Mouse (Mus musculus) megakaryocyte, embryonic 14.5 days (primary cell): ENCODE measurements around the gene Dusp22. TPM values are rescaled to one million over a fixed set of nuclear protein-coding genes. Genes with fewer than 3 reads are reported as not detected.

Experiments used
- H3K27me3 ChIP-seq: replicated peaks from 2 replicates; pipeline ENCODE3; 2012; ENCODE audit warnings: inconsistent platforms
- H3K36me3 ChIP-seq: replicated peaks from 2 replicates; pipeline ENCODE3; 2012; ENCODE audit warnings: low read length, inconsistent platforms, mixed read lengths
- H3K4me1 ChIP-seq: 2 replicates; pipeline ENCODE4 v1.6.1; 2012; ENCODE audit warnings: inconsistent platforms
- H3K4me3 ChIP-seq: replicated peaks from 2 replicates; pipeline ENCODE3; 2012; ENCODE audit warnings: moderate library complexity, mild to moderate bottlenecking, inconsistent platforms
- H3K9me3 ChIP-seq: 2 replicates; pipeline ENCODE4 v1.6.1; 2012; ENCODE audit warnings: inconsistent platforms
- FLI1 ChIP-seq: IDR thresholded peaks from 2 replicates; pipeline ENCODE4 v1.6.1; 2012; ENCODE audit warnings: low read length, inconsistent platforms, mixed read lengths
- GATA1 ChIP-seq: IDR thresholded peaks from 3 replicates; pipeline ENCODE4 v1.6.1; 2012; ENCODE audit warnings: mixed read lengths, low read length, inconsistent platforms, borderline replicate concordance
- polyA plus RNA-seq: library from polyadenylated mRNA; stranded (reverse); fragments of >175 nt; gene quantifications from 2 replicates; pipeline ENCODE4 v1.2.3, GENCODE M21; 2012; ENCODE audit warnings: low replicate concordance; ENCODE audit not compliant: insufficient read depth

Gene Dusp22
- polyA plus RNA-seq, 1 experiment: 1.2 TPM

- Histone ChIP-seq H3K9me3 (no peaks in the 10 kb centered on the region), H3K4me3 (peak overlapping the region; percentile 14), H3K36me3 (no peaks in the 10 kb centered on the region), H3K27me3 (peaks cover 18% of the 10 kb centered on the region), H3K4me1 (no peaks in the 10 kb centered on the region)
- TF ChIP-seq FLI1: no peak
- TF ChIP-seq GATA1: no peak
These were observed 8.5 kb downstream of the Dusp22 start for GRCm38 (mm10) chr13:30668301-30668700.

GRCm38 (mm10) chr13:30669277-30669676 lies 9.5 kb downstream of the Dusp22 start:
- Histone ChIP-seq H3K4me1 (no peaks in the 10 kb centered on the region), H3K9me3 (no peaks in the 10 kb centered on the region), H3K4me3 (no peak overlapping the region), H3K36me3 (no peaks in the 10 kb centered on the region), H3K27me3 (peaks cover 18% of the 10 kb centered on the region)
- no peak for TF ChIP-seq FLI1
- no peak for TF ChIP-seq GATA1

- Histone ChIP-seq H3K4me3 (no peak overlapping the region), H3K9me3 (no peaks in the 10 kb centered on the region), H3K27me3 (peaks cover 2% of the 10 kb centered on the region), H3K4me1 (no peaks in the 10 kb centered on the region), H3K36me3 (no peaks in the 10 kb centered on the region)
- TF ChIP-seq GATA1: no peak
- TF ChIP-seq FLI1: no peak
These were observed 14.1 kb downstream of the Dusp22 start for GRCm38 (mm10) chr13:30673878-30674277.

DNA sequence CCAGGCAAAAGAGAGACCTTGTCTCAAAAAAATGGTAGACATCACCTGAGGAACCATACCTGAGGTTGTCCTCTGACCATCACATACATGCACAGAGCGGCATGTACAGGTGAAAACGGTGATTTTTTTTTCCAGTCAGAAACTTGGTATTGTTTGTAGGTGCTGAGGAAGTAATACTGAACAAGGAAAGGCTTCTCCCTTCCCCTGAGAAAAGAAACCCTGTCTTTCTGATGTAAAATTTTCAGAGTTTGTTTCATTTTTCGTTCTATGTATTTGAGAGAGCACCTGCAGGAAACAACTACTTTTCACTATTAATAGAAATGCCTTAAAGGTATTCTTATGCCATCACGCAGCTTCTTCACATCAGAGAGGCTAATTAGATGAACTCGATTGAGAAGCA lies 19.0 kb downstream of the Dusp22 start:
- Histone ChIP-seq H3K9me3 (no peaks in the 10 kb centered on the region), H3K36me3 (no peaks in the 10 kb centered on the region), H3K4me1 (peaks cover 7% of the 10 kb centered on the region), H3K4me3 (no peak overlapping the region), H3K27me3 (peaks cover 11% of the 10 kb centered on the region)
- TF ChIP-seq FLI1 (no peak), GATA1 (no peak)

GRCm38 (mm10) chr13:30681866-30682265 lies 22.1 kb downstream of the Dusp22 start:
- peaks cover 7% of the 10 kb centered on the region for H3K4me1 ChIP-seq

GRCm38 (mm10) chr13:30682328-30682727 lies 22.5 kb downstream of the Dusp22 start:
- H3K27me3 ChIP-seq: peaks cover 16% of the 10 kb centered on the region
- no peak for TF ChIP-seq FLI1
- no peak for TF ChIP-seq GATA1
- no peaks in the 10 kb centered on the region for H3K36me3 ChIP-seq
- peaks cover 7% of the 10 kb centered on the region for H3K4me1 ChIP-seq
- no peak overlapping the region for H3K4me3 ChIP-seq
- no peaks in the 10 kb centered on the region for H3K9me3 ChIP-seq

More at GRCm38 (mm10) chr13:30681866-30682265, 22.1 kb downstream of the Dusp22 start:
- Histone ChIP-seq H3K4me3 (no peak overlapping the region), H3K27me3 (peaks cover 16% of the 10 kb centered on the region), H3K36me3 (no peaks in the 10 kb centered on the region), H3K9me3 (no peaks in the 10 kb centered on the region)
- no peak for TF ChIP-seq FLI1
- no peak for TF ChIP-seq GATA1

DNA sequence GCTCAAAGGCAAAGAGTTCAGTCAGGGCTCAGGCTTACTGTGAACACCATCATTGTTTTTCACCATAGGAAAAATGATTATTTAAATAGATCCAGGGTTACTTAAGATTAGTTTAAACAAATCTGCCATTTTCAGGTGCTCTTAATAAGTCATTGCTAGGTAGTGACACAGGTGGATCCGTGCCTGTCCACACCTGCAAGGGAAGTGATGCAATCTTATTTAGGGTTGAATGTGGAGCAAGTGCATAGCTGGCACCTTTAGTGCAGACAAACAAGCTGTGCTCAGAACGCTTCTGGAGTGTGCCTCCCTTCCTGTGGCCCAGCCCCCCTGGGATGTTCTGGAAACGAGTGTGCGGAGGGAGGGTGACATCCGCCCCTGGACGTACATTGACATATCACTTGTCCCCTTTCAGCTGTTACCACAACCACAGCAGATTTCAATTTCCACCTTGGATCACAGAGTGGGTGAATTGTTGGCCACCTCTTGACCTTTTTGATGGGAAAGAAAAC lies 24.9 kb downstream of the Dusp22 start:
- no peak for TF ChIP-seq GATA1
- TF ChIP-seq FLI1: no peak
- H3K9me3 ChIP-seq: no peaks in the 10 kb centered on the region
- peaks cover 7% of the 10 kb centered on the region for H3K4me1 ChIP-seq
- H3K4me3 ChIP-seq: no peak overlapping the region
- H3K27me3 ChIP-seq: peaks cover 20% of the 10 kb centered on the region
- H3K36me3 ChIP-seq: no peaks in the 10 kb centered on the region

- H3K9me3 ChIP-seq: no peaks in the 10 kb centered on the region
- peaks cover 11% of the 10 kb centered on the region for H3K27me3 ChIP-seq
- peaks cover 7% of the 10 kb centered on the region for H3K4me1 ChIP-seq
- no peak for TF ChIP-seq FLI1
- TF ChIP-seq GATA1: no peak
- no peak overlapping the region for H3K4me3 ChIP-seq
- H3K36me3 ChIP-seq: no peaks in the 10 kb centered on the region
These were observed 26.2 kb downstream of the Dusp22 start for GRCm38 (mm10) chr13:30685957-30686356.

DNA sequence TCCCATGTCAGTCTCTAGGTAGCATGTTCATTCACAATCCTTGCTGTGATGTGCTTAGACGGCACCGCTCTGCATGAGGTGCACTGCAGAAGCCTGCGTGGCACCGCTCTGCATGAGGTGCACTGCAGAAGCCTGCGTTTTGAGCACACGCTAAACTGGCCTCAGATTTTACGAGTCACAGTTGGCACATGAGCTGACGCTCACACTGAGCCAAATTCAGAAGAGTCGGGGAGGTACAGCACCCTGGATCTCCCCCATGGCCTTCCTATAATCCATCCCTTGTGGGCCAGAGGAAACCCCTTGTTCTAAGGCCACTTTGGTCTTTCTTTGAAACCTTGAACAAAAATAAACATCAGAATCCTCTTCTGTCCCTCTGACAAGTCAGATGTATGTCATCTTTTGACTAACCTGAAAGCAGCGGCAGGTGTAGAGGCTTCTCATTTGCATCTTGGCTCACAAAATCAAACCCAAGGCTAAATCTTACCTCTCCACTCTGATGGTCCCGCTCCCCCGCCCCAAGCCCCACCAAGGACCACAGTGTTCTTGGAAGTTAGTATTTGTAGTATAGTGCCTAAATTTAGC lies 28.3 kb downstream of the Dusp22 start:
- H3K4me3 ChIP-seq: no peak overlapping the region
- H3K27me3 ChIP-seq: peaks cover 8% of the 10 kb centered on the region
- no peaks in the 10 kb centered on the region for H3K4me1 ChIP-seq
- TF ChIP-seq GATA1 (no peak), FLI1 (no peak)
- no peaks in the 10 kb centered on the region for H3K9me3 ChIP-seq
- no peaks in the 10 kb centered on the region for H3K36me3 ChIP-seq

DNA sequence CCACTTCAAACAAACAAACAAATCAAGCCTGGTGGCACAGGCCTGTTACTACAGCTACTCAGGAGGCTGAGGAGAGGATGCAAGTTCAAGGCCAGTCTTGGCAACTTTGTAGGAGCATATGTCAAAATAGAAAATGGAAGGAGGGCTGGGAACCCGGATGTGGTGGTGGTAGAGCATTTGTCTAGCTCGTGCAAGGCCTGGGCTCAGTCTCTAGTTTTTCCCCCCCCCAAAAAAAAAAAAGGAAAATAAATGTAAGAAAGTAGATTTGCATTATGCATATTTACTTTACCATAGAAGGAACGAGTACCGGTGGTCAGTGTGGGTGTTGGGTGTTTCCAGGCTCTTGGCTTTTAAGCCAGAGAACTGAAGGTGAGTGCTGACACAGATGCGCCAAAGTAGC lies 29.7 kb downstream of the Dusp22 start:
- Histone ChIP-seq H3K9me3 (no peaks in the 10 kb centered on the region), H3K36me3 (no peaks in the 10 kb centered on the region), H3K27me3 (peaks cover 8% of the 10 kb centered on the region), H3K4me3 (no peak overlapping the region), H3K4me1 (no peaks in the 10 kb centered on the region)
- no peak for TF ChIP-seq GATA1
- TF ChIP-seq FLI1: no peak
